Mouse (Mus musculus) megakaryocyte progenitor cell, adult 5-6 weeks (primary cell): ENCODE results near the gene Atp6v1fnb. TPM values are rescaled to one million over a fixed set of nuclear protein-coding genes. Genes with fewer than 3 reads are reported as not detected.

Experiments used
- ATAC-seq: replicated peaks from 2 replicates; pipeline ENCODE4 v1.8.0; 2016; ENCODE audit warnings: mild to moderate bottlenecking, moderate TSS enrichment, inconsistent platforms; ENCODE audit not compliant: poor library complexity
- total RNA-seq, 2 experiments: library from RNA; stranded (forward) in 1 of 2; stranded (reverse) in 1 of 2; fragments of 157-497, 149-512 nt in 1 of 2; fragments of 200-1000 nt in 1 of 2; gene quantifications; 2 replicates each; pipeline versions ENCODE4 v1.2.3 to v1.2.4; 2015 to 2017

Gene Atp6v1fnb
- 0.79 TPM in 1 of 2 replicates, not detected in the other for total RNA-seq (2015)
- not detected in 2 replicates for total RNA-seq (2017)

DNA sequence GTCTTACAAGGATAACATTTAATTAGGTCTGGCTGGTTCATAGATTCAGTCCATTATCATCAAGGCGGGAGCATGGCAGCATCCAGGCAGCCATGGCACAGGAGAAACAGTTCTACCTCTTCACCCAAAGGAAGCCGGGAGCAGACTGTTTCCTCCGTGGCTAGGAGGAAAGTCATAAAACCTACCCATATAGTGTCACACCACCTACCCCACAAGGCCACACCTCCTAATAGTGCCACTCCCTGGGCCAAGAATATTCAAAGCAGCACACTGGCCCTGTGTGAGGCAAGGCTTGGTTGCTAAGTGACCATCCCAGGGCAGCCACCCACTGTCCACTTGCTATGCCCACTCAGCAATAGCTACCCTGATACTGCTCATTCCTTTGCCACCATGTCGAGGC, at the start of gene Atp6v1fnb:
Atp6v1fnb (plus strand) TSS at position 301 of the 400 bp plus-strand sequence.
- no peak for ATAC-seq

DNA sequence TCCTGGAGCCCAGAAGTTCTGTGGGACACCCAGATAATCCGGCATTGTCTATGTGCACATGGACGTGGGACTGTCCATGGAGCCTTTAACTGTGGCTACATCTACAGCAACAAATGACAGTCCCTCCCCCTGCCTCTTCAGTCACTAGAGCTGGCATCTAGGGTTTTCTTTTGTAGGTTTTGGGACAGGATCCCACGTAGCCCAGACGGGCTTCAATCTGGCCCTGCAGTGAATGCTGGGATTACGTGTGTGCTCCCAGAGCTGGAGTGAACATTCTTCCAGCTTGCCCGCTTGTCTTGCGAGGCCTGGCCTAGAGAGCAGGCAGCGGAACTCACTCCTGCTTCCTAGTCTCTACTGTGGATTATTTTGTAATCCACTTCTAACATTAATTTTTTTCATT, 46.1 kb upstream of the Atp6v1fnb start:
- no peak for ATAC-seq

DNA sequence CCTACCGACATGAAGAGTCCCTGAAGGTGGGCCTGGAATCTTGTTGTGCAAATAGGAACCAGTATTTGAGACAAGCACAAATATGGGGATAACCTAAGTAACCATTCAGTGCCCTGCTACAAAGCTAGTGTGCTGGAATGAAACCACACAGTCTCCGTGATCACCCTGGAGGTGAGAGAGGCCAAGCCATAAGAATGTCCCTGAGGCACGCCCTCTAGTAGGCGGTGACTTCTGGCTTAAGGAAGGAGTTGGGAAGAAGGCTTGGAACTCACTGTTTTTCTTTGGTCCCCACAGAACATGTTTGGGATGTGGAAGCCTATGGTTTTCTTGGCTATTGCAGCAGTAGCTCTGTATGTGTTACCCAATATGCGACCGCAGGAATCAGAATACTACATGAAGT, 44.9 kb upstream of the Atp6v1fnb start:
- no peak for ATAC-seq

DNA sequence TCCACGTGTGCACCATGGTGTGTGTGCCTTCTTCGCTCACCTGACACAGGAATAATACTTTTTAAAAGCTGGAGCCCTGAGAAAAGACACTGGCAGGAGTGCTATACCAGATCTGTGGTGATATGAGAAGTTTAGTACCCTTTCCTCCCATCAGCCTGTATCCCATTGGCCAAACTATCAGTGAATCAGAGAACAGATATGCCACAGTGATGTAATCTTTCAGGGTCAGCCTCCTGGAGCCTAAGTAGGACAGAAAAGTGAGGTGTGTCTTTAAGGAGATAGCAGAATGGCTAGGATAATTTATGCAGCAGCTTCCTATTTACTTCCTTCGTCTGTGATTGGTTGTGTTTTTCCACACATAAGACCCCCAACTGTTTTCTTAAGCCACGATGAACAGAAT, 43.1 kb upstream of the Atp6v1fnb start:
- no peak for ATAC-seq

DNA sequence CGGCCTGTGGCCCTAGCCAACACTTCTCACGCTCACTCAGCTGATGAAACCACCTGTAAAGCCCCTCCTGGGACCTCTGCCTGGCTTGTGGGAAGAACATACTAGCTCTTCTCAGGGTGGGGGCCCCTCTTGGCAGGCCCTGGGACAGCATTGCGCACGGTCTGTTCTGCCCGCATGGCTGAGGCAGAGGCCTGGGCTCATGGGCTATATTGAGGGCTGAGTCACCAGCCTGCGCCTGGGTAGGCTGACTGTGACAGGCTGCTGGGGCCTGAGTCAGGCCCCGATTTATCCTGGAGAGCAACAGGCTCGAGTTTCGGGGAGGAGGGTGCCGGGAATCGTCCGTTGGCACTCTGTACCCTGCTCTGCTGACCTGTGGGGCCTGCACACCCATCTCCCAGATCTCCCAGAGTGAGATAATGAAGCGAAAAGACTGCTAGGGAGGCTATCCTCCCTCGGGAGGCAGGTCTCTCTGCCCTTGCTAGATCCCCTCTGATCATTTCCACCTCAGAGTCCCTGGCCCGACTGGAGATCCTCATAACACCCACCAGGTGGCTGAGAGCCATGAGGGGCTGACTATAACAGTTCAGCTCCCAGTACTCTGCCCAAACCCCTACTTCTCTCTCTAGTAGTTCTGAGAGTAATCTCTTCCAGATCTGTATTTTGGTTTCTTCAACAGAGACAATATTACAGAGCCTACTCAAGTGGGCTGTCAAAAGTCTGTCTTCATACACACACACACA, 40.4 kb upstream of the Atp6v1fnb start:
- ATAC-seq: no peak

DNA sequence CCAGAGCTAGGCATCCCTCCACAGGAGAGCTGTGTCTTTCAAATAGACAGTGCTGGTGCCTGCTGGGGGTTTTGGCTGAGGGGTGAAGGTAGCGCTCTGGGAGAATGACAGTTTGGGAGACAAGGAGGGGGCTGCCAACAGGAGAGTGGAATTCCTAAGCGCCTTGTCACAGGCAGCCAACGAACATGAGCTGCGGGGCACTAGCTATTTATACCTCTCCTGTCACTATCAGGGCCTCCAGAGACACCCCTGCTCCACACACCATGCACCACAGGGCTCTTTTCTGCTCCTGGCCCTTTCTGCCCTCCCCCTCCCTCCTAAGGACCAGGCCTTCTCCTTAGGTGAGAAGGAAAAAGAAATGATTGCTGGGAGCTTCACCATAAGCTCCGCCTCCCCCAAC, 39.8 kb upstream of the Atp6v1fnb start:
- no peak for ATAC-seq

DNA sequence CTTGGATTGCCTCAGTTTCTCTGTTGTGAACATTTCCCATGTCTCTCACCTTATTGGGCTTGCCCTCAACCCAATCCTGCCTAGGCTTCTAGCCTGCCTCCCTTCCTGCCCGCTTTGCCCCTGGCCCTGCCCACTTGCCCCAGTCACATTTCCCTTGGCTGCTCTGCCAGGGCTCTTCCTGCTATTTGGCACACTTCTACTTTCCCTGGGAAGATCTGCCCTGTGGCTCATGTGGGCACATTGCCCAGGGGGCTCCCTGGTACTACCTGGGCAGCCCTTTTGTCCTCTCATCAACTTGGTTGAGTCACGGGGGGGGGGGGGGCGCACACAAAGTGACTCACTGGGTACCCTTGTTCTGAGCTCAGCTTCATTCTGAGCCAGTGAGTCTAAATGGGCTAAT, 39.1 kb upstream of the Atp6v1fnb start:
- no peak for ATAC-seq

DNA sequence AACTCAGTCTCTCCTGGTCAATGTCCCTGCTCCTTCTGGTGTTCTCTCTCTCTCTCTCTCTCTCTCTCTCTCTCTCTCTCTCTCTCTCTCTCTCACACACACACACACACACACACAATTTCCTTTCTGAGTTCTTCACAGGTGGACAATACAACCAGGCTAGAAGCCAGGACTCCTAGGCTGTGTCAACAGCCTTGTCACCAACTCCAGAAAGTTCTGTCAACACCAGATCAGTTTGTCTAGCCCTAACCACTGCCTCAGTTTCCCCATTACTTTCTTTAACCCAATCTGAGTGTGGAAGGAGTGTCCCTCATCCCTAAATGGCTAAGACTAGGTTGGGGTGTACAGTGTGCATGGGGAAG, 38.6 kb upstream of the Atp6v1fnb start:
- ATAC-seq: no peak

DNA sequence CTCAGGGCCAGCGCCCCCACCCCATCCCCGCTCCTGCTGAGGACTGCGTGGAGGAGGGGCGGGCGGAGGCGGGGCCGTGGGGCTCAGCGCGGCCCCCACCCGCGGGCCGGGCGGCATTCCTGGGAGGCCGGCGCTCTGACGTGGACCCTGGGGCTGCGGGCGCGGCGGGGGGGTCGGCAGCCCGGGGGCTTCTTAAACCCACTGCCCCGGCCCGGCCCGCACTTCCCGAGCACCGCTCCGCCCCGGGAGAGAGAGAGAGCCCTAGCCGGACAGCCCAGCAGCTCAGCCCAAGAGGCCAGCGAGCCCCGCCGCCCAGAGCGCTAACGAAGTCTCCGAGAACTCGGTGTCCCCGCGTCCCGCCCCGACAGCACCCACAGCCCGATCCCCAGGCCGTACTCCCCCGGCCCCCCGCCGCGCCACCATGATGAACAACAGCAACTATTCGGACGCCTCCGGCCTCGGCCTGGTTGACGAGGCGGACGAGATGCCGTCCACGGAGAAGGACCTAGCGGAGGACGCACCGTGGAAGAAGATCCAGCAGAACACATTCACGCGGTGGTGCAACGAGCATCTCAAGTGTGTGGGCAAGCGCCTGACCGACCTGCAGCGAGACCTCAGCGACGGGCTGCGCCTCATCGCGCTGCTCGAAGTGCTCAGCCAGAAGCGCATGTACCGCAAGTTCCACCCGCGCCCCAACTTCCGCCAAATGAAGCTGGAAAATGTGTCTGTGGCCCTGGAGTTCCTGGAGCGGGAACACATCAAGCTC, 38.0 kb upstream of the Atp6v1fnb start, which contains the start of gene Flnc:
Flnc (plus strand) TSS at position 219 of the 766 bp plus-strand sequence.
- 0 out of 2 replicates have a peak, but pooled peaks have one; percentile 32 for ATAC-seq

DNA sequence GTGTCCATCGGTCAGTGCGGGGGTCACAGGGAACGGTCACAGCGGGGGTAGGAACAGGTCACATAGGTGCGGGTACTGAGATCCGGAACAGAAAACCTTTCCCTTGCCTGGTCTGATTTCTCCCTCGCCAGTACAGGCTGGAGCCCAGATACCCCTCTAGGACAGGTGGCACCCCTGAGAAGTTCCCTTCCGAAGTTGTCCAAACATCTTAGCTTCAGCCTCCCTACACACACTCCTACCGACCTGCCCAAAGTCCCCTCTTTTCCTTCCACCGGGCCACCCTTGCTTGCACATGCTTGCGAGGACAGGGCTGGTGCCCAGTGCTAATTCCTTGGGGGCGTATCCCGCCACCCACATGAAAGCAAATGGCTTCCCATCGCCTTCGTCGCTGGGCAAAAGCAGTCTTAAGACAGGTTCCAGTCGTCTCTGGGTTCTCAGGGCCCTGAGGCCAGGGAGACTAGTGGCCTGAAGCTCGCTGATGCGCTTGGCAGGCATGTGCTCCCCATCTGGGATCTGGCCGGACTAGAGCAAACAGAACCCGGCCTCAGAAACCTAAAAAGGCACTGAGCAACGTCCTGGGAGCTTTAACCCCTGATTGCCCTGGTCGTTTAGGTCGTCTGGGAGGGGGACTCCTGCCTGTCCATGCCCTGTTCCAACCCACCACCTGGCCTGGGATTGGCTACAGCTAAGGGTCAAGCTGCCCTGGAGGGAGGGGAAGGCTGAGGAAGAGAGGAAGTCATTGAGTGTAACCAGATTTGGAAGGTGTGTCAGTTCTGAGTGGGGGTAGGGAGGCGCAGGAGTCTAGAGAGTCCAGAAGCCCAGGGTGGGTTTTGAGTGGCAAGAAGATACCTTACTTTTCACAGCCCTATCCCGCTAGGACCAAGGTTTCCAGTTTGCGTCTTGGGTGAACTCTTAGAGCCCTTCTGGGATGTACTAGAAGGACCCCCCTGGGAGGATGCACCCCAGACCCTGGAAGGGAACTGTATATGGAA, 37.1 kb upstream of the Atp6v1fnb start:
- no peak for ATAC-seq

DNA sequence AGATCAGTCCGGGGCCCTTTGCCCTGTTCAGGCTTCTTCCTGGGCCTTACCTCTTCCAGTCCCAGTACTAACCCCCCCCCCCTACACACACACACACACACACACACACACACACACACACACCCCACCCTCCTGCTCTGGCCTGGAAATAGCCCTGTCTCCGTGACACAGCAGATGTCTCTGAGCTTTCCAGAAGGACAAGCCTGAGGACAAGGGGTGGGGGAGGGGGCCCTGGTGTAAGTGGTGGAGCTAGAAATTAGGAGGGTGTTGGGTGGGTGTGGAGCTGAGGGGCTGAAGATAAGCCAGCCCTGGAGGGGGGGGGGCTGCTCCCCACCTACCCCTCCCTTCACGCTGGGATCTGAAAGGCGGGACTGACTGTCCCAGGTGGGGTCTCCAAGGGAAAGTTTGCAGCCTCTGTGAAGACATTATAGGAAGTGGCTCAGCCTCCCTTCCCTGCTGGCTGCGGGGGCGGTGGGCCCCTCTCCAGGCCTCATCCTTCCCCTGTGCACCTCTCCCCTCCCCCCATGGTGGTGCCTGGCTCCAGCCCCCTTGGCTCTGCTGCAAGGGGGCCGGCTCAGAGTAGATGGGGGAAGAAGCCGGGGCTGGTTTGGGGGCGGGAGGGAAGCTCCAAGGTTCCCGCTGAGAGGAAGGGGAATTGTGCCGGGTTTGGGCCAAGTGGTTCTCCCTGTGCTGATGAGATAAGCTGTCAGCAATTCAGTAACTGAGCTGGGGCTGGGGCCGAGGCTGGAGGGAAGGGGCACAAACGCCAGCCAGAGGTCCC, 36.1 kb upstream of the Atp6v1fnb start:
- no peak for ATAC-seq

DNA sequence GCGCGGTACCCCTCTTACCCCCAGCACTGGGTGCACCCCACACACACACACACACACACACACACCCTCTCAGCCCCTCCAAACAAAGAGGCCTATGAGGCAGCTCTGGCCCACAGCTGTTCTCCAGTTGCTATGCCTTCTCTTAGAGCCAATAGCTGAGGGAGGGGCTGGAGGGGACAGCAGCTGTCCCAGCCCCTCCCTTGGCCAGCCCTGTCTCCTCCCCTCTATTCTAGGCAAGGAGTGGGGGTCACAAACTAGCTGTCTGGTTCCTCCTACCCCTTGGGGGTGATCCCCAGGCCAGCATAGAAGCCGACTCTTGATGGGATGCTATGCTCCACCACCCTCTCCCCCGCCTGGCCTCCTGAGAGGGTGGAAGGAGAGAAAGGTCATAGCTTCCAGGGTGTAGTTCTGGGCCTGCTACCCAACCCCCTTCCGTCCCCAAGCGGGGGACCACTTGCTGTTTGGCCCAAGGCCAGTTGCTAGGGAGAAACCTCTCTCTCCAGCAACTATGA, 35.2 kb upstream of the Atp6v1fnb start:
- no peak for ATAC-seq

DNA sequence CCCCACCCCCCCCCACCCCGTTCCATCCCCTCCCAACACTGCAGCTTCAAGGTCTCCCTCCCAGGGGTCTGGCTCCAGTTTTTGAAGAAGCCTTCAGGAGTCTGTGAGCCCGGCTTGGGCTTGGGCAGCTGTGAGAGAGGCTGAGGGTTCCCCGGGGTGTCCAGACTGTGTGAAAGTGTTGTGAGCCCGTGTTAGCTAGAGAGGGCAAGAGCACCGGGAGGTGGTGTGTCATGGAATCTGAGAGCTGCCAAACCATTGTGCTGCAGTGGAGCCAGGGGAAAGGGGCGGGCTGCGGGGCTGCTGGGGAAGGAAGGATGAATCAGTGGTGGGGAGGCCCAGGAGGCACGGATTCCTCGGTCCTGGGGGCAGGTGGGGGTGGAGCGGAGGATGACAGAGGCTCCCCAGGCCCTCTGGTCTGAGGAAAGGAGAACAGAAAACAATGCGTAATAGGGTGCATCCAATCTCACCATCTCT, 34.7 kb upstream of the Atp6v1fnb start:
- no peak for ATAC-seq

DNA sequence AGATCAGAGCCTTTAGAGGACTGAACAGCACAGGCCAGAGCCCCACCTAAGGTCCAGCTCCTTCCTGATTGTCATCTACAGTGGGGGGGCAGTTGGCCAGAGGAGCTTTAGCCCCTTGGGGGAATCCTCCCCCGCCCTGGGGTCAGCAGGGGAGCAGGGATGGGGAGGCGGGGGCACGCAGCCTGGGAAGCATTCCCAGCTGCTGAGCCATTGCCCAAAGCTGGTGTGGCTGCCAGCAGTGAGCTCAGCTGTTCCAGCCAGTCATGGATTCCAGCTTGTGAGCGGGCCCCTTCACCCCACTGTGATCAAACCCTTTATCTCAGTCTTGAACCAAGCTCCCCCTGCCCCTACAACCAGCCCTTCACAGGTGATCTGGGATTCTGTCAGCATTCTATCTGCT, 32.0 kb upstream of the Atp6v1fnb start:
- no peak for ATAC-seq

DNA sequence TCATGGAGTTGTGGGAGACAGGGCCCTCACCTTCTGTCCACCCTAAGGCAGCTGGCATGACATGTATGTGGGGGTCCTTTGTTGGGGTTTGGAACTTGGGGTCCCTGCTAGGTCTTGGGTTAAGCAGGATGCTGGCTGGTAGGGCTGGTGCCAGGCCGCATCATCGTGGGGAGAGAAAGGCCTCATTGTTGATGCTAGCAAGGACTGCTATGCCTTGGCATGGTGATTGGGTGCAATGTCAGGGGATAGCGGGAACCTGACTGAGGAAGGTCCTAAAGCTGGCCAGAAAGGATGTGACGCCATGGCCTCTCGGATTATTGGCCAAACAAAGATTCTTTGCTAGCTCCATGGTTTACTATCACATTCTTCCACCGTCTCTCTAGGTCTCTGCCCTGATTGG, 31.4 kb upstream of the Atp6v1fnb start:
- ATAC-seq: no peak

DNA sequence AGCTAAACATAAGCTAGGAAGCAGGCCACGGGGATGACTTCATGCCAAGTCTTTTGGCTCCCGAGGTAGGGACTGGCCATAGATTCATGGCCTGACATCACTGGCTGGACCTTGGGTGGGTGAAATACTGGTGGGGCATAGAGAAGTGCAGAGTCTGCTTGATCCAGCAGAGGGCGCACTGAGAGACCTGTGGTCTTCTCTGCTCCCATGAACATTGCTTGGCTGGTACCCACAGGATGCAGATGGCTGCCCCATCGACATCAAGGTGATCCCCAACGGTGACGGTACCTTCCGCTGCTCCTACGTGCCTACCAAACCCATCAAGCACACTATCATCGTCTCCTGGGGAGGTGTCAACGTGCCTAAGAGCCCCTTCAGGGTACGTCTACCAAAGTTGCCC, 26.5 kb upstream of the Atp6v1fnb start:
- ATAC-seq: peak; percentile 82

DNA sequence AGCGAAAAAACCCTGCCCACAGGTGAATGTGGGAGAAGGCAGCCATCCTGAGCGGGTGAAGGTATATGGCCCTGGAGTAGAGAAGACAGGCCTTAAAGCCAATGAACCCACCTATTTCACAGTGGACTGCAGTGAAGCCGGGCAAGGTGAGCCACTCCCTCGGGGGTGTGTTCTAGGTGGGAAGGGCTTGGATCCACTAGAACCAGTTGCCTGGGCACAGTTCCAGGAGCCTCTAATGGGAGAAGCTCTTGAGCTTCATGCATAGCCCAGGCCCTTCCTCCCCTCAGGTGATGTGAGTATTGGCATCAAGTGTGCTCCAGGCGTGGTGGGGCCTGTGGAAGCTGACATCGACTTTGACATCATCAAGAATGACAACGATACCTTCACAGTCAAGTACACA, 25.9 kb upstream of the Atp6v1fnb start:
- ATAC-seq: no peak

DNA sequence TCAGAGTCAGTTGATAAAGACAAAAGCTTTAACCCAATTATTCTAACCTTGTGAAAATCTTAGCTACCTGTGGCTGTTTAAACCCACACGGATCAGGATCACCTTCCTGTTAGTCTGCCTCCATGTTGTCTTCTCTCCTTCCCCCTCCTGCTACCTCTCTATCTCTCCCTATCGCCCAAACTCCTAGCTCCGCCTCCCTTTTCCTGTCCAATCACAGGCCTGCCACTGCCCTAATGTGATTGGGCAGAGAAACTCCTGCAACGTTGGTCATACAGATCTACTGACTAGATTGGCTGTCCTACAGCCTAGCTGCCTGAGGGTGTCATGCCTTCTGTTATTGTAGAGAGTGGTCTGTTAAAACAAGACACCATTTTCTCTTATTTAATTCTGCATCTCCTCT, 21.4 kb upstream of the Atp6v1fnb start:
- peak; percentile 45 for ATAC-seq

DNA sequence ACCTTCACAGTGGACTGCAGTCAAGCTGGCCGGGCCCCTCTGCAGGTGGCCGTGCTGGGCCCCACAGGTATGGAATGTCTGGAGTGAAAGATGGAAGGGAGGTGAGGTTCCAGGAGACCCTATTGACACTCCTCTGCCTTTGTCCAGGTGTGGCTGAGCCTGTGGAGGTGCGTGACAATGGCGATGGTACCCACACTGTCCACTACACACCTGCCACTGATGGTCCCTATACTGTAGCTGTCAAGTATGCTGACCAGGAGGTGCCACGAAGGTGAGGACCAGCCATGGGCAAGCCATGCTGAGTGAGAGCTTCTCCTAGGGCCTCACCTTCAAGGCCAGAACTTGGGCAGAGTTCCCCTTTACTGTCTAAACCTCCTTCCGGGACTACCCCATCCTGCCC, 20.6 kb upstream of the Atp6v1fnb start:
- no peak for ATAC-seq

DNA sequence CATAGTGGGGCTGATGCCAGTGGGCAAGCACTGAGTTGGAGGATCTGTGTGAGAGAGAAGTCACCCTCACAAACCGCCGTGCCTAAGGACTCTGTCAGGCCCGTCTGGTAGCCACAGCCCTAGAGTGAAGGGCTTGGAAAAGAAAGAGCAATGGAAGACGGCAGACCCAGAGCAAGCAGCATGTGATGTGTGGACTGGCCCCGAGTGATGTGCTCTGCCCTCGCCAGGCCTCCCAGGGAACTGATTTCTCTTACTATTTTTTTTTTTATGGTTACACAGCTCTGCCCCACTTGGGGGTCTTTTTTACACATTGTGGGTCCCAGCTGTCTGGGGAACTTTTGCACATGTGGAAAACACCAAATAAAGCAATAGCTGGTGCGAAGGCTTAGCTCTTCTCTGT, 9.7 kb upstream of the Atp6v1fnb start:
- no peak for ATAC-seq
